9 mouse cellular contexts compared by ENCODE assay signal in the genomic region with DNA sequence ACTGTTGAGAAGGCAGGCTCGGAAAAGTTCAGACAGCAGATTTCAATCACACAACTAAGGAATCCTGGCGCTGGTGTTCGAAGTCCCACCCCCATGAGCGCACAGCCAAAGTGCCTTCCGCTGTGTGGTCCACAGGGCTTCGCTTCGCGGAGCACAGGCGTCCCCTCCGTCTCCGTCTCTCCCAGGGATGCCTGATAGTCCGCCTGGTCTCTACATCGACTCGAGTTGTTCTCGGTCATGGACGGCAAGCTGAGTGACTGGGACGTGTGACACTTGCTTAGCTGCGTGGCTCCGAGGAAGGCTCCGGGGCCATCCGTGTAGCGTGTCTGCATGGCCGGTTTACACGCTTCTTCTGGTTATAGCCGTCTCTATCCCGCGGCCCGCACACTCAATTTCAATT.
DNase-seq lines count a peak whose midpoint lies in the region; ATAC-seq lines count a peak whose summit lies in the region.
"Had no signal": no experiment of that assay in that cellular context is flagged by ENCODE, and none has a peak within 500 bp of the region (broad histone marks: within the 10 kb centered on the region; RNA-seq: fewer than 3 reads in every experiment).

No protein-coding gene starts in this region.

- H3K27ac ChIP-seq in embryonic facial prominence, embryonic 13.5 days: no peak overlapping the region
- H3K27ac ChIP-seq in hindbrain, embryonic 16.5 days (ENCODE audit: low read depth, low read length): peak overlapping the region; percentile 20; the same call in 1 of the 2 replicates
- no peak overlapping the region for H3K27ac ChIP-seq in neural tube, embryonic 12.5 days

- ATAC-seq in embryonic facial prominence, embryonic 13.5 days (ENCODE audit: insufficient number of reproducible peaks, insufficient read depth, low FRiP score, low TSS enrichment, low read depth): no peak
- ATAC-seq in hindbrain, embryonic 16.5 days: peak; percentile 60; the same call in 1 of the 2 replicates
- peak; percentile 71 for ATAC-seq in neural tube, embryonic 12.5 days (ENCODE audit: low FRiP score, low read depth)
- no peak for ATAC-seq in monocyte, adult 5-6 weeks (replicated peaks; ENCODE audit: insufficient number of reproducible peaks, low FRiP score, low TSS enrichment, poor library complexity, severe bottlenecking)

- H3K4me2 ChIP-seq in embryonic facial prominence, embryonic 13.5 days: peak overlapping the region; percentile 47
- H3K4me2 ChIP-seq in hindbrain, embryonic 16.5 days (ENCODE audit: low read length): peak overlapping the region; percentile 46
- H3K4me2 ChIP-seq in neural tube, embryonic 12.5 days (replicated peaks): peak overlapping the region; percentile 55
- H3K4me2 ChIP-seq: heart, embryonic 11.5 days had no signal

- peaks cover 16% of the 10 kb centered on the region for H3K4me1 ChIP-seq in embryonic facial prominence, embryonic 13.5 days
- peaks cover 7% of the 10 kb centered on the region for H3K4me1 ChIP-seq in hindbrain, embryonic 16.5 days (ENCODE audit: control insufficient read depth, insufficient read depth, low read depth, low read length)
- peaks cover 19% of the 10 kb centered on the region for H3K4me1 ChIP-seq in neural tube, embryonic 12.5 days

- no peak overlapping the region for H3K9ac ChIP-seq in embryonic facial prominence, embryonic 13.5 days
- H3K9ac ChIP-seq in hindbrain, embryonic 16.5 days (ENCODE audit: low read depth, low read length): peak overlapping the region; percentile 33; the same call in 1 of the 2 replicates
- H3K9ac ChIP-seq in neural tube, embryonic 12.5 days: no peak overlapping the region

- H3K4me3 ChIP-seq in embryonic facial prominence, embryonic 13.5 days: peak overlapping the region; percentile 9; the same call in 1 of the 2 replicates
- peak overlapping the region; percentile 16; the same call in 1 of the 2 replicates for H3K4me3 ChIP-seq in hindbrain, embryonic 16.5 days (ENCODE audit: low read length)
- H3K4me3 ChIP-seq in neural tube, embryonic 12.5 days: no peak overlapping the region

- no peaks in the 10 kb centered on the region for H3K9me3 ChIP-seq in embryonic facial prominence, embryonic 13.5 days
- no peaks in the 10 kb centered on the region for H3K9me3 ChIP-seq in hindbrain, embryonic 16.5 days (ENCODE audit: control insufficient read depth, low read length)
- H3K9me3 ChIP-seq in neural tube, embryonic 12.5 days: no peaks in the 10 kb centered on the region

- WGBS in embryonic facial prominence, embryonic 13.5 days: 50% methylated on average over 28 of the region's 28 CpGs
- 15% methylated on average over 28 of the region's 28 CpGs for WGBS in hindbrain, embryonic 16.5 days
- WGBS in neural tube, embryonic 12.5 days: 19% methylated on average over 28 of the region's 28 CpGs

- peaks cover 18% of the 10 kb centered on the region for H3K27me3 ChIP-seq in embryonic facial prominence, embryonic 13.5 days
- peaks cover 3% of the 10 kb centered on the region; the same call in 1 of the 2 replicates for H3K27me3 ChIP-seq in hindbrain, embryonic 16.5 days (replicated peaks; ENCODE audit: control insufficient read depth, insufficient read depth, low read length)
- H3K27me3 ChIP-seq in neural tube, embryonic 12.5 days (replicated peaks): 0 out of 2 replicates have a peak, but pooled peaks cover 11% of the 10 kb centered on the region

- DNase-seq in kidney, postnatal 4 days: peak; percentile 23 to 37
- no peak for DNase-seq in kidney, postnatal 25 days
- DNase-seq in gastrocnemius, adult 18-20 months (ENCODE audit: low spot score): no peak
- no peak for DNase-seq in spleen, postnatal 14 days (ENCODE audit: low spot score in 2 of 2)

- no peaks in the 10 kb centered on the region for H3K36me3 ChIP-seq in embryonic facial prominence, embryonic 13.5 days
- H3K36me3 ChIP-seq in hindbrain, embryonic 16.5 days (ENCODE audit: control insufficient read depth, insufficient read depth, low read length): no peaks in the 10 kb centered on the region
- no peaks in the 10 kb centered on the region for H3K36me3 ChIP-seq in neural tube, embryonic 12.5 days

Comparison
In these comparisons a context has a peak if more than half of its experiments do, and no peak if none do; other contexts are left out.
1. DNase-seq: peak in kidney, postnatal 4 days (2 of 2); none in kidney, postnatal 25 days (0 of 2), gastrocnemius, adult 18-20 months (single experiment) and spleen, postnatal 14 days (0 of 2).
2. ATAC-seq: peak in hindbrain, embryonic 16.5 days (single experiment) and neural tube, embryonic 12.5 days (single experiment); none in embryonic facial prominence, embryonic 13.5 days (single experiment) and monocyte, adult 5-6 weeks (single experiment).
3. Peak in every context shown above with its lines, with median percentiles within 50 percentile points of each other: H3K4me2 ChIP-seq.